Mouse (Mus musculus) kidney, embryonic 16.5 days (tissue): ENCODE data around the gene Pgbd5. TPM values are rescaled to one million over a fixed set of nuclear protein-coding genes. Genes with fewer than 3 reads are reported as not detected.

Experiments used
- ATAC-seq: fragments of 200-750 bp; cut with Nextera tagmentation; 2 replicates; pipeline ENCODE4 v1.8.0; 2017; ENCODE audit warnings: moderate TSS enrichment; ENCODE audit not compliant: low FRiP score, low TSS enrichment
- H3K27ac ChIP-seq: fragments of 300-500 bp; sonication (generic); 2 replicates; pipeline ENCODE4 v1.5.1; 2014; ENCODE audit warnings: low read length
- H3K27me3 ChIP-seq: fragments of 300-500 bp; sonication (generic); 2 replicates; pipeline ENCODE4 v1.6.1; 2014; ENCODE audit warnings: low read length, control low read depth, mixed read lengths; ENCODE audit not compliant: insufficient read depth
- H3K36me3 ChIP-seq: fragments of 300-500 bp; sonication (generic); 2 replicates; pipeline ENCODE4 v1.6.1; 2014; ENCODE audit warnings: low read length, control low read depth, mixed read lengths; ENCODE audit not compliant: insufficient read depth
- H3K4me1 ChIP-seq: fragments of 300-500 bp; sonication (generic); 2 replicates; pipeline ENCODE4 v1.6.1; 2014; ENCODE audit warnings: low read length, control low read depth, mixed read lengths; ENCODE audit not compliant: insufficient read depth
- H3K4me2 ChIP-seq: fragments of 300-500 bp; sonication (generic); replicated peaks from 2 replicates; pipeline ENCODE4 v1.6.1; 2014; ENCODE audit warnings: low read depth, low read length
- H3K4me3 ChIP-seq: fragments of 300-500 bp; sonication (generic); 2 replicates; pipeline ENCODE4 v1.5.1; 2014; ENCODE audit warnings: mild to moderate bottlenecking, low read length
- H3K9ac ChIP-seq: fragments of 300-500 bp; sonication (generic); replicated peaks from 2 replicates; pipeline ENCODE4 v1.6.1; 2014; ENCODE audit warnings: low read length
- H3K9me3 ChIP-seq: fragments of 300-500 bp; sonication (generic); 2 replicates; pipeline ENCODE4 v1.6.1; 2016; ENCODE audit warnings: low read length, control low read depth
- WGBS: fragments of 180-500 bp; shearing (Covaris S2); extraction: QIAGEN DNeasy Blood & Tissue Kit; methylation state at CpG from one replicate; pipeline ENCODE4 v1.1.7; 2014; 5-methylcytosine and 5-hydroxymethylcytosine counted together
- polyA plus RNA-seq: library from polyadenylated mRNA; unstranded; fragments of >200 nt; fragmentation: Nextera tagmentation; extraction: Ambion mirVana; gene quantifications from 2 replicates; pipeline ENCODE4 v1.2.1, GENCODE M21; 2015

Pgbd5 gene
- polyA plus RNA-seq, 1 experiment from 2014 or later: 0.55 TPM

- H3K9me3 ChIP-seq: no peaks in the 10 kb centered on the region; the same call in 1 of the 2 replicates
- no peak overlapping the region for H3K4me3 ChIP-seq
- no peak for ATAC-seq
- H3K4me1 ChIP-seq: no peaks in the 10 kb centered on the region
- 71% methylated on average over 7 of the region's 7 CpGs for WGBS
- no peak overlapping the region for H3K4me2 ChIP-seq
- no peaks in the 10 kb centered on the region for H3K36me3 ChIP-seq
- no peak overlapping the region for H3K9ac ChIP-seq
- H3K27ac ChIP-seq: no peak overlapping the region
- H3K27me3 ChIP-seq: no peaks in the 10 kb centered on the region
Observed at GRCm38 (mm10) chr8:124395392-124395791, 44.1 kb downstream of the Pgbd5 start.

- WGBS: 85% methylated on average over 7 of the region's 7 CpGs
- Histone ChIP-seq H3K27ac (no peak overlapping the region), H3K4me3 (no peak overlapping the region), H3K36me3 (no peaks in the 10 kb centered on the region), H3K27me3 (no peaks in the 10 kb centered on the region), H3K4me2 (no peak overlapping the region), H3K9me3 (no peaks in the 10 kb centered on the region; the same call in 1 of the 2 replicates), H3K4me1 (no peaks in the 10 kb centered on the region), H3K9ac (no peak overlapping the region)
- ATAC-seq: no peak
Observed at GRCm38 (mm10) chr8:124394951-124395350, 44.5 kb downstream of the Pgbd5 start.

- H3K27me3 ChIP-seq: no peaks in the 10 kb centered on the region
- no peak overlapping the region for H3K27ac ChIP-seq
- no peak overlapping the region for H3K4me2 ChIP-seq
- ATAC-seq: no peak
- no peaks in the 10 kb centered on the region for H3K4me1 ChIP-seq
- no peak overlapping the region for H3K4me3 ChIP-seq
- WGBS: 89% methylated on average over 4 of the region's 4 CpGs
- no peaks in the 10 kb centered on the region; the same call in 1 of the 2 replicates for H3K9me3 ChIP-seq
- no peaks in the 10 kb centered on the region for H3K36me3 ChIP-seq
- H3K9ac ChIP-seq: no peak overlapping the region
Observed at GRCm38 (mm10) chr8:124393927-124394326, 45.5 kb downstream of the Pgbd5 start.

DNA sequence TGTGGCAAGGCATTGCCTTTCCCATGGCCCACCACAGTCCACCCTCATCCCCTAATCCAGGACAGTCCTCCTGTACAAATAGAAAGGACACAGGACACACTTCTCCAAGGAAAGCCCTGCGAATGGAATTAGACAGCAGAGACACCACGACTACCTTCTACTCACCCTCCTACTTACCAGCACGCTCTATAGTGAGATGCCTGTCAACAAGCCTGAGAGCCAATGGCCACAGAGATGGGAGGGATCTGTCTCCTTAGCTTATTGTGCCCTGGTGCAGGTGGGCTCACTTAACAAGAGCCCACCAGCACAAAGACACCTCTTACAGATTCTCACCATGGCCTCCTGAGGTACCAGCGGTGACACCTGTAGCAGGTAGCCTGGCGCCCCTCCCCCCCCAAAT is 46.4 kb downstream of the Pgbd5 start:
- 85% methylated on average over 5 of the region's 5 CpGs for WGBS
- H3K36me3 ChIP-seq: no peaks in the 10 kb centered on the region
- no peaks in the 10 kb centered on the region for H3K4me1 ChIP-seq
- no peaks in the 10 kb centered on the region; the same call in 1 of the 2 replicates for H3K9me3 ChIP-seq
- no peak for ATAC-seq
- no peak overlapping the region for H3K4me2 ChIP-seq
- no peak overlapping the region for H3K27ac ChIP-seq
- H3K9ac ChIP-seq: no peak overlapping the region
- H3K4me3 ChIP-seq: no peak overlapping the region
- no peaks in the 10 kb centered on the region for H3K27me3 ChIP-seq

DNA sequence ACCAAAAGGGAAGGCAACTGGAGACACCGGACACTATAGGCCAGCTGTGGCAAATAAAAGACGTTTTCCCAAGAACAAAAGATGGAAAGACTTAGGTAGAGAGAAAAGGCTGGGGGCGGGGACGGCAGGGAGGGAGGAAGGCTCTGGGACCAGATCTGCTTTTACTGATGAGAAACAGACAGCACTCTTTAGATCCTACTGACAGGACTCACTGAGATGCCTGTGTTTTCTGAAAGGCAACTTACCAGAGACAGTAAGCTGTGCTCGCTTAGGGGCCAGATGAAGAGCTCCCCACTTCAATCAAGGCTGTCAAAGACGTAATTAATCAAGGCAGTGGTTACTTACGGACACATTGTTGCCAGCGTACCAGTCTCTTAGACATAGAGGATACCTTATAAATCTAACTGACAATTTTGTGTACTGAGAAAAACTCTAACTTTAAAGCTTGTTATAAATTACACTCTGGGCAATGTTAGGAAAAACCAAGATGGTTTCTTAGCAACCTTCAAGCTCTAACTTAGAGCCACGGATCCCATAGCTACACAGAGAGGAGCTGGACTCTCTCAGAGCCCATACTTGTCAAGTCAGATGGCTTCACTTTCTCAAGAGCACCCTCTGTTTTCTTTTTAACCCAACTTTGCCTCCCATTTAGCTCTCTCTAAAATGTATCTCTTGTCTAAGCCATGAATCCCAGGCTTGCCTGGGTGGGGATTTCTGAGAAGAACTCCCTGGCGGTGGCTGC is 47.0 kb downstream of the Pgbd5 start:
- no peak overlapping the region for H3K9ac ChIP-seq
- ATAC-seq: no peak
- no peaks in the 10 kb centered on the region for H3K36me3 ChIP-seq
- no peak overlapping the region for H3K4me3 ChIP-seq
- H3K4me1 ChIP-seq: no peaks in the 10 kb centered on the region
- 53% methylated on average over 10 of the region's 10 CpGs for WGBS
- H3K4me2 ChIP-seq: no peak overlapping the region
- H3K27ac ChIP-seq: no peak overlapping the region
- H3K27me3 ChIP-seq: no peaks in the 10 kb centered on the region
- no peaks in the 10 kb centered on the region; the same call in 1 of the 2 replicates for H3K9me3 ChIP-seq

DNA sequence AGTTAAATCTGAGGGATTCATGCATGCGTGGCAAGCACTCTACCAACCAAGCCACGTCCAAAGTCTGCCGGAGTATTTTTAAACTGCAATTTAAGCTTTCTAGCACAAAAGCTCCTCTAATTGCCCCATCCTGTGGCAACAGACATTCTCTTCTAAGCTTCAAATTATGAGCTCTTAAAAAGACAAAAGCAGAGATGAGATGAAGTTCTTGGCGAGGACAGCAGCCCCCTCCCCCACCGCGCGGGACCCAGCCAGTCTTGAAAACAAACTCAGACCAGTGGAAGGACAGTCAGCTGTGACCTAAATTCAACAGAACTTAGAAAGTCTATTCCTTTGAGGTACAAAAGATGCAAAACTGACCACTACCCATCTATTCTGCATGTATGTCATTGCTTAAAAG is 48.3 kb downstream of the Pgbd5 start:
- no peaks in the 10 kb centered on the region for H3K36me3 ChIP-seq
- H3K4me3 ChIP-seq: no peak overlapping the region
- no peak for ATAC-seq
- no peak overlapping the region for H3K9ac ChIP-seq
- H3K9me3 ChIP-seq: no peaks in the 10 kb centered on the region; the same call in 1 of the 2 replicates
- no peaks in the 10 kb centered on the region for H3K27me3 ChIP-seq
- H3K4me2 ChIP-seq: no peak overlapping the region
- H3K27ac ChIP-seq: no peak overlapping the region
- no peaks in the 10 kb centered on the region for H3K4me1 ChIP-seq
- WGBS: 86% methylated on average over 7 of the region's 7 CpGs

DNA sequence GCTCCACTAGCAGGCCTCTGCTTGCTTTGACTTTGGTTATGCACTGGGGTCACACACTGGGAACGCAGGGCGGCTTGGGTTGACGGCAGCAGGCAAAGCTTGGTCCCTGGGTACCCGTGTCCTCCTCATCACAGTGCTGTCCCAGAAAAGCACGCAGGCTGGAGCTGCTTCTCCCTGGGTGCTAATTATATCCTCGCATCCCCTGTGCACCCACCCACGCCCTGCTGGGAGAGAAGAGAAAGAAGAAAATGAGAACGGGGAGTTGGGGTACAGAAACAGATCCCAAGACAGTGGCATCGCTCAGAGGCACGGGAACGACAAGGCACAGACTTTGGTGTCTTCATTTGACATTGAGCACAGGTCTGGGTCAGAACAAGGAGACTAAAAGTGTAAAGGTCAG is 50.0 kb downstream of the Pgbd5 start:
- Histone ChIP-seq H3K27ac (no peak overlapping the region), H3K4me1 (no peaks in the 10 kb centered on the region), H3K9ac (no peak overlapping the region), H3K27me3 (no peaks in the 10 kb centered on the region), H3K4me2 (no peak overlapping the region), H3K4me3 (no peak overlapping the region), H3K36me3 (no peaks in the 10 kb centered on the region), H3K9me3 (no peaks in the 10 kb centered on the region; the same call in 1 of the 2 replicates)
- ATAC-seq: no peak
- WGBS: 86% methylated on average over 11 of the region's 11 CpGs

DNA sequence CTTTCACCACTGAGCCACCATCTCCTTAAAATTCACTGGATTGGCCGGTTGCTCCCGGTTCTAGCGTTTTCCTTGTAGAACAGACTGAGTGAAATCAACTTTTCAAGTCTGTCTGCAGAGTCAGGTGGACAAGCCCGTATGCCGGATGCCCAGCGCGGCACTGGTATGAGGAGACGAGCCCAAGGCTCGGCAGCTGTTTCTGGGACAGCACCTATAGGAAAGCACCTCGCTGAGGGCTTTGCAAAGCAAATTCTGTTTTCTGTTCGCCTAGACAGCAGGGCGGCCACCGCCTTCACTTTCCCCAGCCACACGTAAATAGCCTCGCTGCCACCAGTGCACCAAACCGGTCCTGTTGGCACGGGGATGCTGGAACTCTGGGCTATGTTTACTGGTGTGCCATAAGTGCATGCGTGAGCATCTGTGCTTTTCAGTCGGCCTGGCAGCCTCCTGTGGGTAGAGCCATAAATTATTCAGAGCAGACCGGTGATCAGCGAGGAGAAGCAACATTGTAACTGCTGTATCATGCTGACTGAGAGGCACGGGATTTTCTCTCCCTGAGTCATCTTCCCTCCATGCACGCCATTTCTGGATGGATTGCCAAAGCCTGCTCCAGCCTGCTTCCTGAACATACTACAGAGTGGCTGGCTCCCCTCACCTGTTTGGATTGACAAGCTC is 53.1 kb downstream of the Pgbd5 start:
- no peaks in the 10 kb centered on the region for H3K36me3 ChIP-seq
- no peaks in the 10 kb centered on the region for H3K4me1 ChIP-seq
- WGBS: 79% methylated on average over 23 of the region's 23 CpGs
- no peak overlapping the region for H3K27ac ChIP-seq
- H3K9me3 ChIP-seq: no peaks in the 10 kb centered on the region
- no peak overlapping the region for H3K9ac ChIP-seq
- H3K27me3 ChIP-seq: no peaks in the 10 kb centered on the region
- no peak overlapping the region for H3K4me2 ChIP-seq
- H3K4me3 ChIP-seq: no peak overlapping the region
- no peak for ATAC-seq

DNA sequence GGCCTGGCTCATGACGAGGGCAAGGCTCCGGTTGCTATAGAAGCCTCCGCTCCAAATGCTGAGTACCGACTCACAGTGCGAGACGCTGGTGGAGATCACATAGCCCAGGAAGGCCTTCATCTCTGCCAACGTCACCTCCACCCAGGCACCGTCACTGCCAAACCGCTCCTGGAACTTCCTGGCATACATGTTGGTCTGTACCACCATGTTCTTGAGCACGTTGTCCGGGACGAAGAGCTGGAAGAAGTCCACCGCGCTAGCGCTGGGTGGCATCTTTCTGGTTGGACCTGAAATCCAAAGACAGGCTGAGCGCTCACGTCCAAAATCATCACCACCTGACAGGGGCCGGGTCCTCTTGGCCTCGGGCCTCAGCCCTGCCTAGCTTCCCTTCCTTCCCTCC is 55.1 kb downstream of the Pgbd5 start:
- no peaks in the 10 kb centered on the region for H3K4me1 ChIP-seq
- no peak overlapping the region for H3K4me3 ChIP-seq
- no peak for ATAC-seq
- no peak overlapping the region for H3K4me2 ChIP-seq
- no peaks in the 10 kb centered on the region for H3K9me3 ChIP-seq
- WGBS: 96% methylated on average over 19 of the region's 19 CpGs
- no peaks in the 10 kb centered on the region for H3K36me3 ChIP-seq
- H3K27ac ChIP-seq: no peak overlapping the region
- H3K9ac ChIP-seq: no peak overlapping the region
- H3K27me3 ChIP-seq: no peaks in the 10 kb centered on the region

DNA sequence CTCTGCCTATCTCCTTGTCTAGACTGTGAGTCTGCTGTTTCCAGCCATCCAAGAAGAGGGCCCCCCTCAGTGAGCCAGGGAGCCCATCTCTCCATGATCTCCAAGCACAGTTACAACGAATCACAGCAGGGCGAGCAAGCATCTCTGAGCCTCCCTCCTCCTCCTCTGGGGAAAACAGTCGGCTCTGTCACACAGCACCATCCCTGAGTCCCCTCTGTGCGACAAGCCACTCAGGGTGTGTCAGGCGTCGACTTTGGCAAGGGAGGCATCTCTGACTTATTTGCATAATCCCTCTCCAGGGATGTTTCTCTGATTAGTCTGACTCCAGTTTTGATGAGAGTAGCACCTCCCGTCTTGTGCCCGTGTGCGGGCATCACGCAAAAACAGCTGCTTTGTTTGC is 57.2 kb downstream of the Pgbd5 start:
- H3K9ac ChIP-seq: no peak overlapping the region
- no peak for ATAC-seq
- H3K27me3 ChIP-seq: no peaks in the 10 kb centered on the region
- H3K4me2 ChIP-seq: no peak overlapping the region
- H3K4me1 ChIP-seq: no peaks in the 10 kb centered on the region
- no peak overlapping the region for H3K4me3 ChIP-seq
- no peaks in the 10 kb centered on the region for H3K9me3 ChIP-seq
- no peak overlapping the region for H3K27ac ChIP-seq
- no peaks in the 10 kb centered on the region for H3K36me3 ChIP-seq
- WGBS: 75% methylated on average over 10 of the region's 10 CpGs
